Mouse (Mus musculus) liver, adult 2 months (tissue): ENCODE results near the gene Ggt5. TPM values are rescaled to one million over a fixed set of nuclear protein-coding genes. Genes with fewer than 3 reads are reported as not detected.

Experiments
- DNase-seq: peaks from one replicate; pipeline ENCODE4 v3.0.0-alpha.2; 2011; ENCODE audit warnings: low read depth, low spot score; ENCODE audit errors: extremely low read depth
- H3K27ac ChIP-seq: fragments of 200-500 bp; replicated peaks from 2 replicates; pipeline ENCODE4 v1.5.1; 2012; ENCODE audit warnings: low read depth, mild to moderate bottlenecking, control low read depth, inconsistent platforms, low read length; ENCODE audit not compliant: insufficient read depth
- H3K27me3 ChIP-seq: fragments of 200-500 bp; 2 replicates; pipeline ENCODE4 v1.6.1; 2012; ENCODE audit warnings: mild to moderate bottlenecking, moderate library complexity, low read length, inconsistent platforms; ENCODE audit not compliant: control insufficient read depth, insufficient read depth
- H3K36me3 ChIP-seq: fragments of 200-500 bp; 2 replicates; pipeline ENCODE4 v1.6.1; 2012; ENCODE audit warnings: low read length, inconsistent platforms; ENCODE audit not compliant: control insufficient read depth, insufficient read depth
- H3K4me1 ChIP-seq: fragments of 200-500 bp; 2 replicates; pipeline ENCODE4 v1.6.1; 2011; ENCODE audit warnings: low read length; ENCODE audit not compliant: control insufficient read depth, insufficient read depth
- H3K4me3 ChIP-seq: fragments of 200-500 bp; 2 replicates; pipeline ENCODE4 v1.5.1; 2011; ENCODE audit warnings: low read depth, mild to moderate bottlenecking, control low read depth, low read length, moderate library complexity; ENCODE audit not compliant: insufficient read depth
- H3K79me2 ChIP-seq: fragments of 200-500 bp; 2 replicates; pipeline ENCODE4 v1.6.1; 2012; ENCODE audit warnings: inconsistent platforms, mild to moderate bottlenecking, low read length, moderate library complexity; ENCODE audit not compliant: control insufficient read depth, insufficient read depth
- H3K9ac ChIP-seq: fragments of 200-500 bp; 2 replicates; pipeline ENCODE4 v1.6.1; 2012; ENCODE audit warnings: low read depth, mild to moderate bottlenecking, control low read depth, inconsistent platforms, low read length
- CTCF ChIP-seq: fragments of 200-500 bp; IDR thresholded peaks from 2 replicates; pipeline ENCODE4 v1.5.1; 2011; ENCODE audit warnings: low read depth, low read length, control low read depth
- POLR2A ChIP-seq: fragments of 200-500 bp; IDR thresholded peaks from 2 replicates; pipeline ENCODE4 v1.6.1; 2011; ENCODE audit warnings: low read length, control low read depth; ENCODE audit not compliant: insufficient read depth; ENCODE audit errors: extremely low read depth
- WGBS: fragments of 180-500 bp; shearing (Covaris S2); methylation state at CpG from one replicate; pipeline ENCODE4 v1.1.7; 2018; 5-methylcytosine and 5-hydroxymethylcytosine counted together
- polyA plus RNA-seq: library from polyadenylated mRNA; depleted of rRNA; stranded (reverse); fragments of >200 nt; gene quantifications from 2 replicates; pipeline ENCODE4 v1.2.3, GENCODE M21; 2012
- total RNA-seq: library from RNA; depleted of rRNA; stranded (reverse); fragments of >200 nt; gene quantifications from 2 replicates; pipeline ENCODE4 v1.2.3, GENCODE M21; 2014

The Ggt5 gene
- total and polyA plus RNA-seq, 2 experiments: 1.2 to 10.6 TPM

DNA sequence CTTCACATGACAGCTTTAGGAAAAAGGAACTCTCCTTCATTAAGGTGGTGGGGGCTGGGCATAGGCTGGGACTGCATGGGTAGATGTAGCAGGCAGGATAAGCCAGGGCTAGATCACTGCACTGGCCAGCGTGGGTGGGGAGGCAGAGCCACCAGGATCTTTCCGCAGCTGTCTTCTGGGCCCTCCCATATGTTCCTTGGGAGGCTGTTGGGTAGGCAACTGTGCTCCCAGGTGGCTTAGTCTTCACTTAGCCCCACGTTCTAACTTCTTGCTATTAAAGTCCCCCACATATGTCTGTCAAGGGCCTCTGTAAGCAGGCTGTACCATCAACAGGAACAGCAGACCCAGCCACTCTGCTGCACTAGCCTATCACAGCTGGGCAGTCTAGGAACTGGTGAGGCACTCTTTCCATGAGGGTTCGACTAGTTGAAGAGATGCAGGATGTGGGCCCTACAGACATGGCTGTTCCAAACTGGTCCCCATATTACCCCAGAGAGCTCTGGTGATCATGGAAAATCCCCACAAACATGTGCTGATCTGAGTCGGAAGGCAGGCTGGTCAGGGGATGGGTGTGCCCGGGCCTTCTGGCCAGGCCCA, 61.3 kb downstream of the Ggt5 start:
- Histone ChIP-seq H3K9ac (no peak overlapping the region), H3K27me3 (no peaks in the 10 kb centered on the region), H3K36me3 (peaks cover 3% of the 10 kb centered on the region; the same call in 1 of the 2 replicates), H3K4me1 (no peaks in the 10 kb centered on the region), H3K79me2 (no peaks in the 10 kb centered on the region), H3K27ac (no peak overlapping the region), H3K4me3 (no peak overlapping the region)
- no peak for DNase-seq
- 96% methylated on average over 6 of the region's 6 CpGs for WGBS
- TF ChIP-seq POLR2A: no peak
- TF ChIP-seq CTCF: no peak

DNA sequence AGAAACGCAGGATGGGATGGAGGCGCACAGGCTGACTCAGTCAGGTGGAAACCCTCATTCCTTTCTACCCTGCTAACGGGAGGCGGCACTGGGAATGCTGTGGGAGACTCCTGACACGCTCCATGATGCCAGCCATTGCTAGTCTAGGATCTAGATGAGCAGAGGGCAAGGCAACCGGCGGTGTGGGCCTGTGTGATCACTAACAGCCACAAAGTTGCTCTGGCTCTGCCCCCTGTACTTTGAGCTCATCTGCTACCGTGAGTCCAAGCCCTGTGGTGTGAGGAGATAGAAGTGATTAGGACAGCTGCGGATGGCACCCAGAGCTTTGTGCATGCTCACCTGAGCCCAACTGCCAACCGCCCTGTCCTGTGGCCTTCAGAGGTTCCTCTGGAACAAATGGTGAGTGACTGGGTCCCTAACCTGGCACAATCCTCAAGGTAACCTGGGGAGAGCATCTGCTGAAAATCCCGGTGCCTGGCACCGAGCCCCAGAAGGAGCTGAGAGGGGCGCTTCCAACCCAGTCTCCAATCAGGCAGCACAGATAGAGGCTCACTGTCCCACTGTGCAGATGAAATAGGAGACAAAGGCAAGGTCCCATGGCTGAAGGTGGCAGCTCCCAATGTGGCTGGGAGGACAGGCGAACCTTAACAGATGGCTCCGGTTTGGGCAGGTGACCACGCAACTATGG, 62.4 kb downstream of the Ggt5 start:
- Histone ChIP-seq H3K36me3 (peaks cover 5% of the 10 kb centered on the region; the same call in 1 of the 2 replicates), H3K9ac (no peak overlapping the region), H3K27ac (no peak overlapping the region), H3K4me3 (no peak overlapping the region), H3K4me1 (no peaks in the 10 kb centered on the region), H3K79me2 (no peaks in the 10 kb centered on the region), H3K27me3 (no peaks in the 10 kb centered on the region)
- no peak for TF ChIP-seq POLR2A
- no peak for TF ChIP-seq CTCF
- no peak for DNase-seq
- 94% methylated on average over 16 of the region's 16 CpGs for WGBS

DNA sequence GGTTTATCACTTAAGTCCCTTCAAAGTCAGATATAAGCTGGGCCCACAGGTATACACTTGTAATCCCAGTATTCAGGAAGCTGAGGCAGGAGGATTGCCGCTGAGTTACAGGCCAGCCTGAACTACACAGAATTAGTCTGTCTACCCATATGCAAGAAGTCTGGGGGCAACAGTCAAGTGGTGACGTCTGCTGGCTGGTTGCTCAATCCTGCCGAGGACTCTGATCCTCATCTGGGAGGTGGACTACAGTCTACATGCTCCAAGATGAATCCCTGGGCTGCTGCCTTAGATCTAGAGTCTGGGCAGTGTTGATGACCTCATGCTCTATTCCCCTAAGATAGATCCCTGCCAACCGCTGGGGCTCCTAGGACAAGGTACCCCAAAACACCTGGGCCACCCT, 64.9 kb downstream of the Ggt5 start:
- Histone ChIP-seq H3K27me3 (no peaks in the 10 kb centered on the region), H3K4me1 (no peaks in the 10 kb centered on the region), H3K4me3 (no peak overlapping the region), H3K27ac (no peak overlapping the region), H3K9ac (no peak overlapping the region), H3K79me2 (no peaks in the 10 kb centered on the region), H3K36me3 (peaks cover 5% of the 10 kb centered on the region; the same call in 1 of the 2 replicates)
- 59% methylated on average over 4 of the region's 4 CpGs for WGBS
- TF ChIP-seq CTCF (no peak), POLR2A (no peak)
- DNase-seq: peak; percentile 54

DNA sequence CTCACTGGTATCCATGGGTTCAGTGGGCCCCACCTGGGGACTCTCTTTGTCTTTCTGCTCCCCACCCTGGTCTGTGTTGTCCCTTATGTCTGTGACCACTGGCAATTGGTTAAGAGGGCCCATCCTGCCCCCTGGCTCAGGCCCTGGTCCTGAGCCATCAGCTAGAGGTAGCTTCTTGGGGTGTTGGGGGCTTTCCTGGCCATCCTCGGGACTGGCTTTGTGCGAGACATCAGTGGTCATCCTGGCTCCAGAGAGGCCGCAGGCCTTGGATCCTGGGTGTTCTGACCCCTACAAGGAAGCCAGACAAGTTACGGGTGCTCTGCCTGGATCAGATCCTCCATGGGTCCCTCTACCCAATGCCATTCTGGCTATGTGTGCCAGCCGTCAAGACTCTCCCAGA, 68.0 kb downstream of the Ggt5 start:
- no peaks in the 10 kb centered on the region for H3K27me3 ChIP-seq
- peaks cover 5% of the 10 kb centered on the region; the same call in 1 of the 2 replicates for H3K36me3 ChIP-seq
- DNase-seq: no peak
- 97% methylated on average over 5 of the region's 5 CpGs for WGBS
- no peaks in the 10 kb centered on the region for H3K79me2 ChIP-seq
- no peak overlapping the region for H3K4me3 ChIP-seq
- H3K9ac ChIP-seq: no peak overlapping the region
- no peaks in the 10 kb centered on the region for H3K4me1 ChIP-seq
- no peak for TF ChIP-seq POLR2A
- no peak overlapping the region for H3K27ac ChIP-seq

DNA sequence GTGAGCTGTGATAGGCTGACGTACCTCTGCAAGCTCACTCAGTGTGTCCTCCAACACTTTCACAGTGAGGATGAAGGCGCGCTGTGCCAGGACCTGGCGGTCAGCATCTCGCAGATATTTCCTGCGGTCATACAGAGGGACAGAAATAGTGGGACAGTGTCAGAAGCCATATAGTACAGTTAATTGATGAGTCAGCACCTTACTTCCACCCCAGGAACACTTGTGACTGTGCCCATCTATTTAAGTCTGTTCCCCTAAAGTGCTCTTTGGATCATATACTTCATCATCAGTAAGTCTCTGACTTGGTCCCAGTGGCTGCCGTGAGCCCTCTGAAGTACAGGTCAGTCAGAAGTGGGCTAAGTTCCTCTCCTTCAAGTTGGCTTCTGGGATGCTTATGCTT, 68.6 kb downstream of the Ggt5 start:
- DNase-seq: no peak
- Histone ChIP-seq H3K27me3 (no peaks in the 10 kb centered on the region), H3K36me3 (peaks cover 2% of the 10 kb centered on the region; the same call in 1 of the 2 replicates), H3K9ac (no peak overlapping the region), H3K4me1 (no peaks in the 10 kb centered on the region), H3K79me2 (no peaks in the 10 kb centered on the region), H3K4me3 (no peak overlapping the region), H3K27ac (no peak overlapping the region)
- WGBS: 95% methylated on average over 7 of the region's 7 CpGs
- TF ChIP-seq POLR2A (no peak), CTCF (no peak)

DNA sequence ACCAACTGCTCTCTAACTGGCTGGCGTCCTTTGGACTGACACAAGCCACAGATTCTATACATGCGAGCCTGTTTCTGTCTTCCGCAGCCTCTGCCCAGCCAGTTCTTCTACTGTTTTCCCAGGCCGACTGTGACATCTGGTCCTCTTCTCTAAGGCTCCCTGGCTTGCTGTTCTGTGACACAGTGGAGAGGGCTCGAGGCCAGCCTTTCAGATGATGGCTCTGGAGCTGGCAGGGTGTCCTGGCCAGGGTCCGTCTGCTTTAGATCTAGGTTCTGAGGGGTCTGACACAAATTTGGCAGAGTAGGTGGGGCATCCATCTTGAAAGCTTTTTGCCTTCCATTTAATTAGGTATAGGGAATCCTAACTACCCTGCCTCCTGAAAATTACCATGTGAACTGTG, 72.2 kb downstream of the Ggt5 start:
- TF ChIP-seq CTCF (no peak), POLR2A (no peak)
- 92% methylated on average over 6 of the region's 6 CpGs for WGBS
- no peak for DNase-seq
- Histone ChIP-seq H3K79me2 (no peaks in the 10 kb centered on the region), H3K4me3 (no peak overlapping the region), H3K27me3 (no peaks in the 10 kb centered on the region), H3K27ac (no peak overlapping the region), H3K9ac (no peak overlapping the region), H3K4me1 (no peaks in the 10 kb centered on the region), H3K36me3 (no peaks in the 10 kb centered on the region; the same call in 1 of the 2 replicates)
